ENCODE assay signal across 10 mouse cellular contexts in the genomic region with DNA sequence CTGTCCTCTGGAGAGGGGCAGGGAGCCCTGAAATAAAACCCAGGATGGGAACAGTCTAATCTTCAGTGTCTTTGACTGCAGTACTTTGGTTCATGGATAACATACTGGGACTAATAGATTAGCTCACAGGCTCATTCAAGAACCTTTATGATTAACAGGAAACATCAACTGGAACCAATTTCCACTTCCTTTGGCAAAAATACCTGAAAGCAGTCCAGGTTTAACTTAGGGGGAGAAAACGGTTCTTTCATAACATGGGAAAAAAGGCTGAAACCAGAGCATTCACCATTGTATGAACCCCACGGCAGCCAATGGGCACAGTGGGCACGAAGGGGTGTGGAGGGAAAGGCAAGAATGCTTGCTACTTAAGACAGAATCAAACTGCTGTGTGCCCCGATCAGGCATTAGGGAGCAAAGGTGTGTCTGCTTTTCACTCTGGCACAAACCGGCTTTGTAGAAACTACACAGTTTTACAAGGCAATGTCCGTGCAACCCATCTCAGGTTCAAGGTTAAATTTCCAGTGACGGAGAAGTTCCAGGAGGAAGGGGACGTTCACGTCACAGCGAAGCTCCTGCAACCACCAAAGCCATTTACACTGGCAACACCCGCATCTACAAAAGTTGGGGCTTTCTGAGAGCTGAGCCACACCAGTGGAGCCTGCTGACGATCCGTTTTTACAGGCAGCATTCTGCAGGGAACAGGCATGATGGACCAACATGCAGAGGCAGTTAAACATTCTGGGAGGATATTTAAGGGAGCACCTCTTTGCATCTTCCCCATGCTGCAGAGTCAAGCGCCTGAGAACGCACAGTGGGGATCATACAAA.
DNase-seq lines count a peak whose midpoint lies in the region; ATAC-seq lines count a peak whose summit lies in the region.
"Had no signal": no experiment of that assay in that cellular context is flagged by ENCODE, and none has a peak within 500 bp of the region (broad histone marks: within the 10 kb centered on the region; RNA-seq: fewer than 3 reads in every experiment).

No protein-coding gene starts in this region.

- DNase-seq in heart, adult 9 months (ENCODE audit: low spot score in 2 of 2) = no peak
- no peak for DNase-seq in lung, postnatal 4 days
- DNase-seq in kidney, adult 9 months = peak; percentile 16
- no peak for DNase-seq in Muller cell, postnatal 12 days (ENCODE audit: inconsistent ontology term)
- DNase-seq in embryo, embryonic 10.5 days (ENCODE audit: low spot score) = no peak
- DNase-seq: lung, adult 18-20 months had no signal

- WGBS in heart, embryonic 12.5 days = 81% methylated on average over 15 of the region's 15 CpGs
- WGBS in lung, embryonic 15.5 days = 60% methylated on average over 15 of the region's 15 CpGs
- 52% methylated on average over 15 of the region's 15 CpGs for WGBS in stomach, embryonic 15.5 days

- peak overlapping the region; percentile 90 for H3K27ac ChIP-seq in heart, embryonic 12.5 days (ENCODE audit: poor library complexity, severe bottlenecking)
- H3K27ac ChIP-seq in lung, embryonic 15.5 days = peak overlapping the region; percentile 61
- H3K27ac ChIP-seq in stomach, embryonic 15.5 days = peak overlapping the region; percentile 72
- H3K27ac ChIP-seq: left cerebral cortex, adult 2 months had no signal

- peaks cover 54% of the 10 kb centered on the region for H3K4me1 ChIP-seq in heart, embryonic 12.5 days (replicated peaks)
- peaks cover 37% of the 10 kb centered on the region for H3K4me1 ChIP-seq in lung, embryonic 15.5 days
- H3K4me1 ChIP-seq in stomach, embryonic 15.5 days = peaks cover 36% of the 10 kb centered on the region

- no peaks in the 10 kb centered on the region for H3K9me3 ChIP-seq in heart, embryonic 12.5 days (replicated peaks)
- H3K9me3 ChIP-seq in lung, embryonic 15.5 days = no peaks in the 10 kb centered on the region
- H3K9me3 ChIP-seq in stomach, embryonic 15.5 days = no peaks in the 10 kb centered on the region

- no peak overlapping the region; the same call in 1 of the 2 replicates for H3K9ac ChIP-seq in heart, embryonic 12.5 days
- no peak overlapping the region for H3K9ac ChIP-seq in lung, embryonic 15.5 days
- H3K9ac ChIP-seq in stomach, embryonic 15.5 days = no peak overlapping the region

- no peaks in the 10 kb centered on the region for H3K27me3 ChIP-seq in heart, embryonic 12.5 days (replicated peaks)
- no peaks in the 10 kb centered on the region for H3K27me3 ChIP-seq in lung, embryonic 15.5 days
- H3K27me3 ChIP-seq in stomach, embryonic 15.5 days (replicated peaks) = no peaks in the 10 kb centered on the region

- no peak for ATAC-seq in heart, embryonic 12.5 days (ENCODE audit: insufficient number of reproducible peaks, low FRiP score)
- no peak for ATAC-seq in lung, embryonic 15.5 days (ENCODE audit: borderline replicate concordance, extremely low read depth, low FRiP score, low TSS enrichment)
- ATAC-seq in stomach, embryonic 15.5 days (ENCODE audit: insufficient read depth, low FRiP score, low read depth) = no peak

- no peak overlapping the region for H3K4me2 ChIP-seq in heart, embryonic 12.5 days
- H3K4me2 ChIP-seq in lung, embryonic 15.5 days = no peak overlapping the region
- no peak overlapping the region for H3K4me2 ChIP-seq in stomach, embryonic 15.5 days

- H3K4me3 ChIP-seq in heart, embryonic 12.5 days = no peak overlapping the region
- no peak overlapping the region for H3K4me3 ChIP-seq in lung, embryonic 15.5 days
- no peak overlapping the region for H3K4me3 ChIP-seq in stomach, embryonic 15.5 days (replicated peaks)
- H3K4me3 ChIP-seq: left cerebral cortex, adult 2 months had no signal

- H3K36me3 ChIP-seq in heart, embryonic 12.5 days = no peaks in the 10 kb centered on the region
- no peaks in the 10 kb centered on the region for H3K36me3 ChIP-seq in lung, embryonic 15.5 days
- H3K36me3 ChIP-seq in stomach, embryonic 15.5 days = no peaks in the 10 kb centered on the region
